Mouse (Mus musculus) ES-E14 (cell line): ENCODE results near the gene Pabpc1l. TPM values are rescaled to one million over a fixed set of nuclear protein-coding genes. Genes with fewer than 3 reads are reported as not detected.
A peak's percentile ranks its signal among the peaks of the same experiment; 100 is the strongest.
"Not testable (repeated sequence)": the region's sequence is repeated elsewhere in the genome, so short reads cannot be mapped to it uniquely, and the experiment has no call there.

Experiments used
- DNase-seq: peaks from one replicate; pipeline ENCODE4 v3.0.0-alpha.2; 2013; ENCODE audit warnings: low read depth, low spot score
- H3K27ac ChIP-seq: 2 replicates; pipeline ENCODE4 v1.5.1; 2012; ENCODE audit warnings: low read depth, mild to moderate bottlenecking, low read length, moderate library complexity, mixed read lengths; ENCODE audit not compliant: poor library complexity, insufficient read depth, severe bottlenecking
- H3K36me3 ChIP-seq: 2 replicates; pipeline ENCODE4 v1.6.1; 2012; ENCODE audit warnings: mild to moderate bottlenecking, low read length, moderate library complexity, mixed read lengths; ENCODE audit not compliant: control insufficient read depth, poor library complexity, insufficient read depth, severe bottlenecking
- H3K4me1 ChIP-seq, 2 experiments: fragments of 150-350 bp in 1 of 2; sonication (generic) in 1 of 2; 2 replicates each; pipeline ENCODE4 v1.6.1; 2012; ENCODE audit warnings: low read length in 2 of 2, mild to moderate bottlenecking in 1 of 2, mixed read lengths in 1 of 2; ENCODE audit not compliant: control insufficient read depth in 2 of 2, insufficient read depth in 2 of 2, poor library complexity in 1 of 2
- H3K4me3 ChIP-seq, 2 experiments: fragments of 150-350 bp in 1 of 2; sonication (generic) in 1 of 2; 2 replicates each; pipeline ENCODE4 v1.5.1; 2012; ENCODE audit warnings: low read length in 2 of 2, low read depth in 1 of 2, mild to moderate bottlenecking in 1 of 2, mixed read lengths in 1 of 2; ENCODE audit not compliant: insufficient read depth in 1 of 2, poor library complexity in 1 of 2, severe bottlenecking in 1 of 2
- H3K9ac ChIP-seq: 2 replicates; pipeline ENCODE4 v1.6.1; 2012; ENCODE audit warnings: low read depth, mild to moderate bottlenecking, low read length, mixed read lengths; ENCODE audit not compliant: poor library complexity, insufficient read depth, severe bottlenecking
- H3K9me3 ChIP-seq: fragments of 150-350 bp; sonication (generic); 2 replicates; pipeline ENCODE4 v1.6.1; 2012; ENCODE audit warnings: low read depth, mild to moderate bottlenecking, low read length; ENCODE audit not compliant: control insufficient read depth, insufficient read depth
- CHD2 ChIP-seq: IDR thresholded peaks from 2 replicates; pipeline ENCODE4 v1.6.1; 2014; ENCODE audit warnings: mild to moderate bottlenecking, low read depth, low read length, inconsistent platforms
- HCFC1 ChIP-seq: IDR thresholded peaks from 2 replicates; pipeline ENCODE4 v1.6.1; 2012; ENCODE audit warnings: low read length, inconsistent platforms, borderline replicate concordance; ENCODE audit not compliant: insufficient read depth
- MAFK ChIP-seq: IDR thresholded peaks from 2 replicates; pipeline ENCODE4 v1.6.1; 2014; ENCODE audit warnings: mild to moderate bottlenecking, low read depth, low read length, inconsistent platforms; ENCODE audit not compliant: insufficient read depth
- ZC3H11A ChIP-seq: IDR thresholded peaks from 2 replicates; pipeline ENCODE4 v1.6.1; 2012; ENCODE audit warnings: low read depth, mild to moderate bottlenecking, inconsistent platforms, low read length, borderline replicate concordance
- ZNF384 ChIP-seq: IDR thresholded peaks from 2 replicates; pipeline ENCODE4 v1.6.1; 2012; ENCODE audit warnings: low read depth, low read length, inconsistent platforms
- in situ Hi-C, 2 experiments: fragments of 600-800 bp; cut with MboI; formaldehyde crosslinking; loops; one replicate each; pipeline ENCODE4 v1.15.1; 2025; ENCODE audit warnings: low sequenced_read_pairs in 2 of 2, inconsistent platforms in 1 of 2; ENCODE audit not compliant: unreplicated experiment in 2 of 2
- total RNA-seq: library from RNA; depleted of rRNA; stranded (reverse); fragments of 300-350 nt; gene quantifications from 2 replicates; pipeline ENCODE4 v1.2.3, GENCODE M21; 2012

Gene Pabpc1l
- total RNA-seq, 1 experiment = not detected

DNA sequence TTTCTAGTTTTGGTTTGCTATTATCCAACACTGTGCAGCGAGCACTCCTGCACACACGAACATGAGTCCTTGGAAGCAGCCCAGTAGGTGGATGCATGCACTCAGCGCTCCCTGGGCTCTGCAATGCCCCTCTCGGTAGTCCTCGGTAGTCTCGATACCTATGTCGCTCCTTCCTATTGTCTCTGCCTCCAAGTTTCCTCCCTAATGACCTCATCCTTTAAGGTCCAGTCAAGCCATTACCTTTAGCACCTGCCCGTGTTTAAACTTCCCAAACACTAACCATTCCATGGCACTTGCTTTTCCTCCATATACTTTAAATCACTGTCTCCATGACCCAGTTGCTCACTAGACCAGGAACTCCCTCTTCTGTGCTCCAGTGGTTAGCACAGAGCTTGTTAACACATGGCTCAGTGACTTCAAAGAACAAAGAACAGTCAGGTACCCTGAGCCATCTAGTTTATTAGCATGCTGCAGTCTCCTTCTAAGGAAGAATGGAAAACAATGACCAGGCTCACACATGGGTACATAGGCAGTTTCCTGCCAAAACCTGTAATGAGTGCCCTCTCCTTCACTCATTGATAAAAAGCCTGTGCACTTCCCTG is 34.5 kb downstream of the Pabpc1l start:
- in situ Hi-C loops = no loop called here
- DNase-seq = no peak
- Histone ChIP-seq H3K9me3 (no peaks in the 10 kb centered on the region), H3K9ac (no peak overlapping the region), H3K4me3 (no peak overlapping the region), H3K27ac (no peak overlapping the region), H3K4me1 (peaks cover 0 to under 1% of the 10 kb centered on the region in 2 experiments; a peak in 2 of 4 replicates), H3K36me3 (peaks cover 67% of the 10 kb centered on the region)
- TF ChIP-seq ZNF384 (no peak), ZC3H11A (no peak), MAFK (no peak)

DNA sequence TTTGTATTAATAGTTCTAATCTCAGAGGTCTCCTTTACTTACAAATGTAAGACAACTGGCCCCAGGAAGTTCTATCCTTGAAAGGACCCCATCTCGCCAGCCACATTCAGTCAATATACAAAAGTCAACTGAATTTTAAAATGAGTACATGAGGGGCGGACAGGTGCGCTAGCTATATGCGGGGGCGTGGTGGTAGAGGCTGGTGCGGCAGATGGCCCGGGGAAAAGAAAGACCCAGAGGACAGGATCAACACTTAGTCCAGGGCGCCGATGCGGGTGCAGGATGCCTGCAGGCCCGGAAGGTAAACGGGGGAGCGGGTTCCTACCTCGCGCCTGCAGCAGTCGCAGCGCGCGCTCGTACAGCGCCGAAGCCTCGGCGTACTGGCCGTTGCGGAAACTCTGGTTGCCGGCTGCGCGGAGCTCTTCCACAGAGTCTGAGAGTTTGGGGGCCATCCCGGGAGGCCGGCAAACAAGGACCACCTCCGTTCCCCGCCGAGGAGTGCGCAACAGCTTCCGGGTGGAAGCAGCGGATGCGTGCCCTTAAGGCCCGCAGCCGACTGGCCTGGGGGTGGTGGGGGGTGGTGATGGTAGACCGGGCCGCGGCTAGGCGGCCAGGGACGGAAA is 45.0 kb downstream of the Pabpc1l start, which contains the start of gene Stk4:
Gene Stk4, plus strand, starts transcription at position 181 of the 623 bp plus-strand sequence.
- Histone ChIP-seq H3K4me1 (peaks cover 0 to 7% of the 10 kb centered on the region in 2 experiments; a peak in 2 of 4 replicates), H3K36me3 (peaks cover 12% of the 10 kb centered on the region), H3K9ac (peak within 1 kb of the TSS; percentile 92), H3K27ac (no peak within 1 kb of the TSS; the same call in 1 of the 2 replicates), H3K4me3 (peak within 1 kb of the TSS; percentile 92 to 96), H3K9me3 (no peaks in the 10 kb centered on the region)
- DNase-seq = no peak
- in situ Hi-C loops = no loop called here
- TF ChIP-seq MAFK = no peak
- no peak for TF ChIP-seq CHD2
- TF ChIP-seq ZC3H11A = no peak
- no peak for TF ChIP-seq ZNF384
- TF ChIP-seq HCFC1 = no peak

- Histone ChIP-seq H3K4me3 (peak within 1 kb of the TSS; percentile 92 to 96), H3K36me3 (peaks cover 8% of the 10 kb centered on the region), H3K9me3 (no peaks in the 10 kb centered on the region), H3K4me1 (peaks cover 0 to 7% of the 10 kb centered on the region in 2 experiments; a peak in 2 of 4 replicates), H3K27ac (no peak within 1 kb of the TSS; the same call in none of the 2 replicates), H3K9ac (peak within 1 kb of the TSS; percentile 92)
- peak; percentile 97 for DNase-seq
- in situ Hi-C loops = no loop called here
- TF ChIP-seq MAFK (no peak), ZC3H11A (no peak), CHD2 (no peak), HCFC1 (no peak), ZNF384 (no peak)
These were observed 45.7 kb downstream of the Pabpc1l start, which contains the start of gene Tomm34 for GRCm38 (mm10) chr2:164070765-164071436. Tomm34 (minus strand) TSS chr2:164071169.

GRCm38 (mm10) chr2:164071437-164071820 is 46.2 kb downstream of the Pabpc1l start:
- peak overlapping the region; percentile 22; the same call in 1 of the 2 replicates for H3K9ac ChIP-seq
- in situ Hi-C loops, H3K4me1 ChIP-seq, H3K36me3 ChIP-seq, H3K27ac ChIP-seq, H3K9me3 ChIP-seq, DNase-seq: not testable (repeated sequence)
- H3K4me3 ChIP-seq = 0 out of 4 replicates have a peak overlapping the region, but pooled peaks of 1 of the 2 experiments have one; percentile 10
